Mouse (Mus musculus): ENCODE data around the gene Gm8890. TPM values are rescaled to one million over a fixed set of nuclear protein-coding genes. Genes with fewer than 3 reads are reported as not detected.
"Not testable (repeated sequence)": the region's sequence is repeated elsewhere in the genome, so short reads cannot be mapped to it uniquely, and the experiment has no call there.

Gm8890 gene
- polyA plus RNA-seq (2014; fragmentation: Nextera tagmentation; extraction: Ambion mirVana) = not detected in 2 replicates

GRCm38 (mm10) chr5:11255733-11256132 is at the start of gene Gm8890:
Gene Gm8890 (plus strand): TSS chr5:11256033.
- not testable (repeated sequence) for H3K9ac ChIP-seq (replicated peaks; ENCODE audit: low read length); H3K4me2 ChIP-seq (ENCODE audit: low read length); H3K4me3 ChIP-seq (replicated peaks; ENCODE audit: low read depth, low read length); H3K27me3 ChIP-seq (ENCODE audit: control insufficient read depth, insufficient read depth, low read length); H3K9me3 ChIP-seq (ENCODE audit: control insufficient read depth, low read length); H3K27ac ChIP-seq (replicated peaks; ENCODE audit: low read depth, low read length); ATAC-seq (ENCODE audit: low FRiP score, low TSS enrichment); H3K36me3 ChIP-seq (ENCODE audit: control insufficient read depth, insufficient read depth, low read length); H3K4me1 ChIP-seq (ENCODE audit: control insufficient read depth, insufficient read depth, low read length); DNase-seq
- WGBS = no CpG with 5 or more reads among the region's 2 CpGs

DNA sequence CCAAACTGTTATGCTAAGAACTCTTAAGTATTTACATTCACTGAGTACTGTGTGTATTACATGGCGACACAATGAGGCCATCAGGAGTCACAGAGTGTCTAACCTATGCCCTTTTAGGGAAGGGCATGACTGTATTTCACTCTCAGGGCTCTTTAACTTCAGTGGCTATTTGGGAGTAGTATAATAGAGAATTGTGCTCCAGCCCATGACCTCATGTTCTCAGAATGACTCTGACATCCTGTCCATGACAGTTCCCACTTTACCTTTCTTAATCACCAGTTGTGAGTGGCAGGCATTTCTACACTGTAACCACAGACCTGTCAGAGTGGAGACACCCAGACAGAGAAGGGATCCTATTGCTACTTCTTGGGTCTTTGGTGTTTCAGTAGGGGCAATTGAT is 388 bp downstream of the Gm8890 start:
- not testable (repeated sequence) for H3K9me3 ChIP-seq (ENCODE audit: control insufficient read depth, low read length); H3K36me3 ChIP-seq (ENCODE audit: control insufficient read depth, insufficient read depth, low read length); H3K4me2 ChIP-seq (ENCODE audit: low read length); H3K4me1 ChIP-seq (ENCODE audit: control insufficient read depth, insufficient read depth, low read length); H3K27ac ChIP-seq (replicated peaks; ENCODE audit: low read depth, low read length); H3K9ac ChIP-seq (replicated peaks; ENCODE audit: low read length); ATAC-seq (ENCODE audit: low FRiP score, low TSS enrichment); H3K27me3 ChIP-seq (ENCODE audit: control insufficient read depth, insufficient read depth, low read length); DNase-seq; H3K4me3 ChIP-seq (replicated peaks; ENCODE audit: low read depth, low read length)
- WGBS = 73% methylated on average over 1 of the region's 1 CpGs

Other genes with a start within 250 kb of the Gm8890 start
- not detected in 2 replicates for gene Gm8879, start 128.4 kb upstream of the Gm8890 start, polyA plus RNA-seq (2014; fragmentation: Nextera tagmentation; extraction: Ambion mirVana)
- not detected in 2 replicates for gene Gm5861, start 73.0 kb upstream of the Gm8890 start, polyA plus RNA-seq (2014; fragmentation: Nextera tagmentation; extraction: Ambion mirVana)
- gene Speer1, start 85.5 kb downstream of the Gm8890 start, polyA plus RNA-seq (2014; fragmentation: Nextera tagmentation; extraction: Ambion mirVana) = not detected in 2 replicates
- not detected in 2 replicates for gene Gm8897, start 160.4 kb downstream of the Gm8890 start, polyA plus RNA-seq (2014; fragmentation: Nextera tagmentation; extraction: Ambion mirVana)
- not detected in 2 replicates for gene Gm8906, start 246.7 kb downstream of the Gm8890 start, polyA plus RNA-seq (2014; fragmentation: Nextera tagmentation; extraction: Ambion mirVana)